Mouse (Mus musculus): ENCODE measurements around the gene Ptprm. TPM values are rescaled to one million over a fixed set of nuclear protein-coding genes. Genes with fewer than 3 reads are reported as not detected.

Gene Ptprm
- polyA plus RNA-seq, 1 experiment = 20.1 TPM

GRCm38 (mm10) chr17:66683411-66683810 lies 670.8 kb downstream of the Ptprm start:
- no peak for TF ChIP-seq POLR2A (IDR thresholded peaks at IDR 0.05; ENCODE audit: borderline replicate concordance, extremely low read depth, insufficient read depth, insufficient read length, poor library complexity, severe bottlenecking)
- DNase-seq (ENCODE audit: low read depth) = no peak

DNA sequence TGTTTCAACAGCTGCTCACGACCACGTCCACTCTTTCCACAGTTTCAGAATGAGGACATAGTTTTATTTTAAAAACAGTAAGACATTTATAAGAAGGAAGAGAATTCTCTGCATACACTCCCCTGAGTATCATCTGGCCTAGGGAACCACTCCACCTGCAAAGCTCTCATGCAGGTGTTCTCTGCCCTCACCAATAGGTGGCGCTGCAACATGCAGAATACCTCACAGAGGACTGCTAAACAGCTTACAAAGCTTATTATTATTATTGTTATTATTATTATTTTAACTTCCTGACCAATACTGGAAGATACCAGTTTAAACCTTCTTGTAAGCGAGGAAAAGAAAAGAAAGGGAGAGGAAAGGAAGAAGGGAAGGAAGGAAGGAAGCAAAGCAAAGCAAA lies 673.6 kb downstream of the Ptprm start:
- TF ChIP-seq CTCF (IDR thresholded peaks at IDR 0.05; ENCODE audit: borderline replicate concordance, extremely low read depth, insufficient read depth, insufficient read length) = peak; percentile 82; the same call in 1 of the 2 replicates
- no peak for TF ChIP-seq POLR2A (IDR thresholded peaks at IDR 0.05; ENCODE audit: borderline replicate concordance, extremely low read depth, insufficient read depth, insufficient read length, poor library complexity, severe bottlenecking)
- peak; percentile 78 for DNase-seq (ENCODE audit: low read depth)

DNA sequence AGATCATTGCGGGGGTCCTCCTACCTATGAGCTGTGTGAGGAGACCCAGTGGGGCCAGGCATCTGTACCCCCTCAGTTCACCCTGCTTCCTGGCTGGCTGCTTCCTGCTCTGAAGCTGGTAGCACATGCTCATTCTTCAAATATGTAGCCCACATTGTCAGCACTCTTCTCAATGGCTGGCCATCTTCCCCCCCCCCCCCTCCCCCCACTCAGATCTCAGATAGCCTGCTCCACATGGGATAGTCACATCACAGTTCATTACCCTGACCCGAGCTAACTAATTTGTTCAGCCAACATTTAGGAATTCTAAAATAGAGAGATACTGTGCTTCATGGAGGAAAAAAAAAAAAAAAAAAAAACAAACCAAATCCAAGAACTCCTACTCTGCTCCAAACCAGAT lies 679.6 kb downstream of the Ptprm start:
- no peak for TF ChIP-seq POLR2A (IDR thresholded peaks at IDR 0.05; ENCODE audit: borderline replicate concordance, extremely low read depth, insufficient read depth, insufficient read length, poor library complexity, severe bottlenecking)
- TF ChIP-seq CTCF (IDR thresholded peaks at IDR 0.05; ENCODE audit: borderline replicate concordance, extremely low read depth, insufficient read depth, insufficient read length) = no peak
- DNase-seq (ENCODE audit: low read depth) = no peak

DNA sequence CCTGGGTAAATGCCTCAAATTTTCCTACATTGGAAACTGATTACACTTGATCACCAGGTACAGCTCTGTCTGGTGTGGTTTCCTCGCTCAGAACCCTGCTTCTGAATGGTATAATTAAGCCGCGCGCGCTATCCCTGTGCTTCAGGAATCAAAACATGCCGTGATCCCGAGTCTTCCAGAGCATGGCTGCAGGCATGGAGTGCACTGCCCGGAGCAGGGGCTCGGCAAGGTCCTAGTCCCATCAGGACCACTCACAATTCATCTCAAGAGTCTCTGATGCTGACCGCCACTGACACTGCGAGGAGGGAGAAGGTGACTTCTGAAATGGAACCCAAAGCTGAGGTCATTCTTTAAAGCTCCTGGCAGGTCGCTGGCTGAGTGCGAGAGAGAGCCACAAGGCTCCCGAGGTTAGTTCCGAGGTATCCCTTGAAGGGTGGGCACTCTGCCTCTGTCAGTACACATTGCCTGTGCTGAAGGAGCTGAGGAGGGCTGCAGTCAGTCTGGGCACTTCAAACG lies 682.5 kb downstream of the Ptprm start:
- TF ChIP-seq CTCF (IDR thresholded peaks at IDR 0.05; ENCODE audit: borderline replicate concordance, extremely low read depth, insufficient read depth, insufficient read length) = no peak
- no peak for TF ChIP-seq POLR2A (IDR thresholded peaks at IDR 0.05; ENCODE audit: borderline replicate concordance, extremely low read depth, insufficient read depth, insufficient read length, poor library complexity, severe bottlenecking)

DNA sequence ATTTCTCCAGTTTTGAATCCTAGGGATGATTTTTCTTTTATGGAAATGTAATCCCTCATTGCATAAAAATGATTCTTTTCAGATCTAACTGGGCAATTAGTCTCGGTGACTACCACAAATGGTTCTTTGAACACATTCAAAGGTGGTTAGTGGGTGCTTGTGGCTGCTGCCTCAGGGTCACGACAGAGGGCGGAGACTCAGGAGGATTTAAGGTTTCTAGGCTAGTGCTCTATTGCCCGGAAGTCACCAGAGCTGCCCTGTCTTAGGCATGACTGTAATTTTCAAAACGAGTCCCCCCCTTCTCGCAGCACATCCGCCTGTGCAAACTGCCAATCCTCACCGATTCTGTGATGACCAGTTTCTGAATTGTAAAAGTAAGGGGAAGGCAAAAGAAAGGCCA lies 683.0 kb downstream of the Ptprm start:
- peak; percentile 33 for DNase-seq (ENCODE audit: low read depth)
- TF ChIP-seq POLR2A (IDR thresholded peaks at IDR 0.05; ENCODE audit: borderline replicate concordance, extremely low read depth, insufficient read depth, insufficient read length, poor library complexity, severe bottlenecking) = no peak
- no peak for TF ChIP-seq CTCF (IDR thresholded peaks at IDR 0.05; ENCODE audit: borderline replicate concordance, extremely low read depth, insufficient read depth, insufficient read length)

More for the DNA sequence above, 682.5 kb downstream of the Ptprm start:
- DNase-seq (ENCODE audit: low read depth) = peak; percentile 39

- TF ChIP-seq POLR2A (IDR thresholded peaks at IDR 0.05; ENCODE audit: borderline replicate concordance, extremely low read depth, insufficient read depth, insufficient read length, poor library complexity, severe bottlenecking) = no peak
- TF ChIP-seq CTCF (IDR thresholded peaks at IDR 0.05; ENCODE audit: borderline replicate concordance, extremely low read depth, insufficient read depth, insufficient read length) = no peak
- no peak for DNase-seq (ENCODE audit: low read depth)
Measured at GRCm38 (mm10) chr17:66665791-66666190, 688.5 kb downstream of the Ptprm start.

DNA sequence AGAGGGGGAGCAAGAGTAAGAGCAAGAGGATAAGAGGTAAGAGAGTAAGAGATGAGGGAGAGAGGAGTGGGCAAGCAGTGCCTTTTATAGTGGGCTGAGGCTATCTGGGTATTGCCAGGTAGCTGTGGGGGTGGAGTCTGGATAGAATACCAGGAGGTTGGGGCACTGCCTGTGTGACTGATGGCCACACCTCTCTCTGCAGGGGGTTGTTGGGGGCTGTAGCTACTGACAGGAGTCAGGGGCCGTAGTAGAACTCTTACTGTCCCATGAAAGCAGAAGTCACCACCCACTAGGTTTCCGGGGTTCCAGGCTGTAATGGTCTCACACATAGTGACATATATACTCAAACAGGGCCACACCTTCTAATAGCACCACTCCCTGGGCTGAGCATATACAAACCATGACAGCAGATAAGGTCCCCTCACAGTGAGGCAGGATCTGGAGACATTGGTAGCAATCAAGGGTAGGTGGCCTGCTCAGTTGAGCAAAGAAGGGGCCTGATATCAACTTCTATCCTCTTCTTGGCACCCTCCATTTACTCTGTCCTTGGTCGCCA lies 689.0 kb downstream of the Ptprm start:
- DNase-seq (ENCODE audit: low read depth) = no peak
- TF ChIP-seq POLR2A (IDR thresholded peaks at IDR 0.05; ENCODE audit: borderline replicate concordance, extremely low read depth, insufficient read depth, insufficient read length, poor library complexity, severe bottlenecking) (no peak), CTCF (IDR thresholded peaks at IDR 0.05; ENCODE audit: borderline replicate concordance, extremely low read depth, insufficient read depth, insufficient read length) (no peak)

GRCm38 (mm10) chr17:66664796-66665195 lies 689.5 kb downstream of the Ptprm start:
- TF ChIP-seq POLR2A (IDR thresholded peaks at IDR 0.05; ENCODE audit: borderline replicate concordance, extremely low read depth, insufficient read depth, insufficient read length, poor library complexity, severe bottlenecking) = no peak
- TF ChIP-seq CTCF (IDR thresholded peaks at IDR 0.05; ENCODE audit: borderline replicate concordance, extremely low read depth, insufficient read depth, insufficient read length) = no peak
- no peak for DNase-seq (ENCODE audit: low read depth)

DNA sequence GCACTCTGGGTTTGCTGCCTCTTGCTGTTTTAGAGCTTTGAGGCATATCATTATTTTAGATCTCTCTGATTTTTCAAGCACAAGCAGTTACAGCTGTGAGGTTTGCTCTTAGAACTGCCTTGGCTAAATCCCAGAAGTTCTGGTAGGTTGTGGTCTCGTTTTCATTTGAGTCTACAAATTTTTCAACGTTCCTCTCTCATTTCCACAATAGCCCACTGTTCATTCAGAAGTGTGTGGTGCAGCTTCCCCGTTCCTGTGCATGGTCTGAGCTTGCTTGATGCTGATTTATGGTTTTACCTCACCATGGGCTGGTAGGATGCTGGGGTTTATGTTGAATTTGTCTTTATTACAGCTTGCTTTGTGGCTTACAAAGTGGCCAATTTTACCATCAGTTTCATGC lies 695.0 kb downstream of the Ptprm start:
- TF ChIP-seq POLR2A (IDR thresholded peaks at IDR 0.05; ENCODE audit: borderline replicate concordance, extremely low read depth, insufficient read depth, insufficient read length, poor library complexity, severe bottlenecking) (no peak), CTCF (IDR thresholded peaks at IDR 0.05; ENCODE audit: borderline replicate concordance, extremely low read depth, insufficient read depth, insufficient read length) (no peak)
- no peak for DNase-seq (ENCODE audit: low read depth)

- no peak for DNase-seq (ENCODE audit: low read depth)
- TF ChIP-seq POLR2A (IDR thresholded peaks at IDR 0.05; ENCODE audit: borderline replicate concordance, extremely low read depth, insufficient read depth, insufficient read length, poor library complexity, severe bottlenecking) (no peak), CTCF (IDR thresholded peaks at IDR 0.05; ENCODE audit: borderline replicate concordance, extremely low read depth, insufficient read depth, insufficient read length) (no peak)
Measured at GRCm38 (mm10) chr17:66637951-66638722, 716.1 kb downstream of the Ptprm start.

- DNase-seq (ENCODE audit: low read depth) = peak; percentile 59
- TF ChIP-seq POLR2A (IDR thresholded peaks at IDR 0.05; ENCODE audit: borderline replicate concordance, extremely low read depth, insufficient read depth, insufficient read length, poor library complexity, severe bottlenecking) (no peak), CTCF (IDR thresholded peaks at IDR 0.05; ENCODE audit: borderline replicate concordance, extremely low read depth, insufficient read depth, insufficient read length) (no peak)
Measured at GRCm38 (mm10) chr17:66619996-66620656, 734.1 kb downstream of the Ptprm start.

Data from brain, embryonic 14.5 days (tissue).